Mouse (Mus musculus) right cerebral cortex, postnatal 14 days (tissue): ENCODE results near the gene Mpi.

Experiments
- DNase-seq: peaks from one replicate; pipeline ENCODE4 v3.0.0; 2022

Mpi gene

DNA sequence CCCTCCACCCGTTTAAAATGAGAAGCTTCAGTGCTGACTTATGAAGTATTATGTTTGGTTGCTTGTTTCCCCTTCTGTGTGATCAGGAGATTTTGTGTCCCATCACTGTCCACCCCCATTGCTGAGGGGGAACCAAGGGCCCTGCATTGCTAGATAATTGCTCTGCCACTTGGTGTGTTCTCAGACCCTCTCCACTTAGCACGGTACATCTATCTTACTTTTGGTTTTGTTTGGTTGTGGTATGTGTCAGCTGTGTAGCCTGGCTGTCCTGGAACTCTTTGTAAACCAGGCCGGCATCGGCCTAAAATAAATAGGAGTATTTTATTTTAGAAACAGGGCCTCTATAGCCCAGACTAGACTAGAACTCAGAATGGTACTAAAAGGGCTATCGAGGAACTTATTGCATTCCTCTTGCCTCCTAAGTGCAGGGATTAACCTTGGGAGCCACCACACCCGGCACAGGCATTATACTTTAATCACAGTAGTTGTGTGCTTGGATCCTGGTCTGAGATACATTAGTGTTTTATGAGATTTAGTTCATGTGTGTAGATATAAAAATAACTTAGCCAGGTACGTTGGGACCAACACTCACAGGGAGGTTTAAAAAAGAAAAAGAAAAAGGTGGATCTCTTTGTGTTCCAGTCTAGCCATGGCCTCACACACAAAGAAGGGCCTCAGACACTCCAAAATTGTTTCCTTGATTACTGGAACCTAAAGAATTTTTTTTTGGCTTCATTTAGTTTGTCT is 30.3 kb downstream of the Mpi start:
- DNase-seq: no peak

DNA sequence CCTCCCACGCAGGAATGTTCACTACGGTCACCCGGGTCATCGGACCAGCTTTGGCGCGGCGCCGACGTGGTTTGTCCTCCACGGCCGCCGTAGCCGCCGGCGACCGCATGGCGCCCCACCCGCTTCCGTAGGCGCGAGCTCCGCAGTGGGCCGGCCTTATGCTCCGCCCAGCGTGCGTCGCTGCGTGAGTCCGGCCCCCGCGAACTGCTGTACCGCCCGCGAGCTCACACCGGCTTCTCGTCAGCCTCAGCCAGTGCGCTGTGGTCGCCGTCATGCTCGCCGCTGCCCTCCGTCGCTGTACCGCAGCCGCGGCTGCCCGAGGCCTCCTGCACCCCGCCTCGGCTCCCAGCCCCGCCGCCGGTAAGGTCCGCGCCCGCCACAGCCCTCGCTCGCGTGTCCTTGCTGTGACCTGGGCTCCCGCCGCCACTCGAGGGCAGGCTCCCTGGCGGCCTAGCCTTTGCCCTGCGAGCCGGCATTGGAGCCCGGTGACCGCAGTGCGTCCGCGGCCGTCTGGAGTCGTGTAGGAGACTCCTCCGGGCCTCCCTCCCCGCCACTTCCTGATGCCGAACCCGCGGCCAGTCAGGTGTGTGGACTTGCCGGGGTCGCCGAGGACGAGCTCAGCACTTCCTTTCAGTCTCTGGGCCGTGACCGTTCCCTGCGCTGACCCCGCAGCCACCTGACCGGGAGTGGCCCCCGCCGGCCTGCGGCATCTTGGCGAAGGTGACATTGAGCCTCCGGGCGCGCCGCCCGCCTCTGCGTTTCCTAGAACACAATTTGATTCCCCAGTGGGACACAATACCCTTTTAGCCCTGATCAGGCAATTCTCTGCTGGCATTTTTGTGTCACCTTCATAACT is 31.3 kb downstream of the Mpi start, which contains the start of gene Cox5a:
Cox5a (plus strand) TSS at position 219 of the 856 bp plus-strand sequence.
- DNase-seq: peak; percentile 96

DNA sequence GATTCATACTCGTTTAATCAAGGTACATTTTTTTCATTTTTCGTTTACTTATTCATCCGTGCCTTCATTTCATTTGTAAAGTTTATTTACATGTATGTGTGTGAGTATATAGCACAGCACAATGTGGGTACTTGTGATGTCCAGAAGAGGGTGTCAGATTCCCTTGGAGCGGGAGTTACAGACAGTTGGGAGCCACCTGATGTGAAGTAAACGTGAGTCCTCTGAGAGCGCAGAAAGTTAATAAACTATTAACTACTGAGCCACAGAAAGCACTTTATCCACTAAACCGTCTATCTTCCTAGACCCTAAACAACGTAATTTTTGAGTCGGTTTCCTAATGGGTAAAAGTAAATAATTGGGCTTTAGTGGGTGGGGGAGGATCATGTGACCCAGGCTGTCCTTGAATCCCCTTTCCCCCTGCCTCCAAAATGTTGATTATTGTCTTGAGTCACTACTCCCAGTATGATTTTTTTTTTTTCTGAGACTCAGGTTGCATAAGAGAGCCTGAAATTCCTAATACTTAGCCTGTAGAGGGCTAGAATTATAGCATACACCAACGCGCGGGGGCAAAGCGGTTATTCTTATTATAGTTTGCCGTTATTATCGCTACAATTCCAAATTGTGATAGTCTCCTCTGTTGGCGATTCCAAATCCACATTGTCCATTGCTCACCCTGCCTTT is 32.0 kb downstream of the Mpi start:
- no peak for DNase-seq

DNA sequence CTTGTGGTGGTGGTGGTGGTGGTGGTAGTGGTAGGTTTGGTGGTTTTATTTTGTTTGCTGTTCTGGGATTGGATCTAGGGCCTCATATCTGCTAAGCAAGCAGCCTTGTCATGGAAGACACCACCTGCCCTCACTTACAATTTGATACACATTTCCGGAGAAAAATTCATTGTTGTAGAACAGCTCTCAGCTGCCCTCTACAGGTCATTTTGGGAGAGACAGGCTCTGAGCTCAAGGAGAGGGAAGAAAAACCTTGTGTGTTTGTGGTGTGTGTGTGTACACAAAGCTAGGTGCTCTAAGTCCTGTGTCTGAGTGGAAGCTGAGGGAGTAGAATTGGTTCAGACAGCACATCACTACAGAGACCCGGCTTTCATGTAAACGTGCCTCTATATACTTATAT is 35.5 kb downstream of the Mpi start:
- DNase-seq: peak; percentile 74

DNA sequence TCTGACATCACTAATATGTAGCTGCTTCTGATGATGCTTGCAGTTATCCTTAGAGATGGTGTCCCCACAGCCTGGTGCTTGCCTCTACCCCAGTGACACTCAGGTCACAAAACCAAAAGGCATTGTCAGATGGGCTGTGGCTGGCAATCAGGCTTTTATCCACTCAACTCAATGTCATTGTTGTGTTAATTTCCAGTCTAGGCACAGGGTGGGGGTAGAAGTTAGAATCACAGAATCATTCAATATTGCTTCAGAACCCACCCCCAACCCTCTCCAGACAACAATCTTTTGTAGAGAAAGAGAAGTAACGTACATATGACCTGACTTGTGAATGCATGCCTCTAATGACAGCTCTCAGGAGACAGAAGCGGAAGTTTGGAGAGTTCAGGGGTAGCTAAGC is 42.0 kb downstream of the Mpi start:
- no peak for DNase-seq

DNA sequence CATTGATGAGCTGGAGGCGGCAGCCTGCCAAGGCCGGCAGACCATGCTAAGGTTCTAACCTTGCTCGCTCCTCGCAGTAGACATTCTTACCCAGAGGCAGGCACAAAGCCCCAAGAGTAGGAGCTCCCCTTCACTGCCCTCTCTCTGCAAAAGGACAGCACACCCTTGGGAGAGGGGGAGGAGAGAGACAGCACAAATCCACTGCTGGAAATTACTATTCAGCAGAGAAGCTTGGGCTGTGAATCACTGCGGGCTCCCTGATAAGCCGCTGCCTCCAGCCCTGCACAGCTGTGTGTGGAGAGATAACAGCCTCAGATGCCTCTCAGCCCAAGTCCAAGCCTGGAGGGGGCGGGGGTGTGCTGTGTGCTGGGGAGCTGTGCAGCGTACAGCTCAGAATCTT is 46.9 kb downstream of the Mpi start:
- peak; percentile 62 for DNase-seq

DNA sequence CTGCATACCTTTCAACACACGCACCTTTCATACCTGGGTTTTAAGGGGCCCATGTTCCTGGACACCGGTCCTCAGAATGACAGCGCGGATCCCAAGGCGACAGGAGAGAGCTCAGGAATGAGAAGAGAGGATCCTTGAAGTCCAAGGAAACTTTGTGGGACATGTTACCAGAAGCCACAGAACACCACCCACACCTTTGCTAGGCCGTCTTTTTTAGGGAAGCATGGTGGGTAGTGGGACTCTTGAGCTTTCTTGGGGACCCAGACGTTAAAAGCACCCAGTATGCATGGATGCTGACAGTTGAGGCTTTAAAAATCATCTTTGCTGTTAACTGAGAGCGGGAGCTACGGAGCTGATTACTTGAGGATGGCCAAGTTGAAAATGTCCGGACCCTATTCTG is 47.7 kb downstream of the Mpi start:
- no peak for DNase-seq

DNA sequence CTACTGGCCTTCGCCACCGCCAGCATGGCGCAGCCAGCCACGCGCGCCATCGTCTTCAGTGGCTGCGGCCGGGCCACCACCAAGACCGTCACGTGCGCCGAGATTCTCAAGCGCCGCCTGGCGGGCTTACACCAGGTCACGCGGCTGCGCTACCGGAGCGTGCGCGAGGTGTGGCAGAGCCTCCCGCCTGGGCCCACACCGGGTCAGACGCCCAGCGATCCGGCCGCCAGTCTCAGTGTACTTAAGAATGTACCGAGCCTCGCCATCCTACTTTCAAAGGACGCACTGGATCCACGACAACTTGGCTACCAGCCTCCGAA is 48.2 kb downstream of the Mpi start:
- DNase-seq: peak; percentile 73

DNA sequence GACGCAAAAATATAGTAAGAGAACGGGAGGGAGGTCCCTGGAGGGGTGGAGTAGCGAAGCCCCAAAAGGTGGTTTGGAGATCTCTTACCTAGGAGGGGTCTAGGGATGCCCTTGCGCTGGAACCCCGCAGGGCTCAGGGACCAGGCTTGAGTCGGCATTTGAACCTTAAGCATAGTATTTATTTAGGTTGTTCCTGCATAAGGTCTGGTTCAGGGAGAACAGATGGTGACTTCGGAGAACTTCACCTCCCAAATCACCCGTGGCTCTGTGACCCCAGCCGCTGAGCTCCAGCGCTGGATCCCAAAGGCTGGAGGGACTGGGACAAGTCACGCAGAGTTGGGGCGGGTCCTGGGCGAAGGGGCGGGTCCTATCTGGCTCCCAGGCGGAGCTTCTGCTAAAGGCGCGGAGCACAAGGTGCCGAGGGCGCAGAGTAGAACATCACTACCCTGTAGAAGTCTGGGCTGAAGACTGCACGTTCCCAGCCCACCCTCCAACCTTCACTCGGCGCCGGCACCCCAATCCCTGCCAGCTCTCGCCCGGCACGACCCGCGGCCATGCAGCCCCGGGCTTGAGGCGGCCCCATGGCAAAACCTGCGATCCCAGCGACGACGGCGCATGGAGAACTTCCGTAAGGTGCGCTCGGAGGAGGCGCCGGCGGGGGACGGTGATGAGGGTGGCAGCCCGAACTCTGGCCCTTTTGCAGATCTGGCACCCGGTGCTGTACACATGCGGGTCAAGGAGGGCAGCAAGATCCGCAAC is 48.8 kb downstream of the Mpi start, which contains the start of gene Rpp25:
Rpp25 (plus strand) TSS at position 405 of the 759 bp plus-strand sequence.
- DNase-seq: peak; percentile 55

DNA sequence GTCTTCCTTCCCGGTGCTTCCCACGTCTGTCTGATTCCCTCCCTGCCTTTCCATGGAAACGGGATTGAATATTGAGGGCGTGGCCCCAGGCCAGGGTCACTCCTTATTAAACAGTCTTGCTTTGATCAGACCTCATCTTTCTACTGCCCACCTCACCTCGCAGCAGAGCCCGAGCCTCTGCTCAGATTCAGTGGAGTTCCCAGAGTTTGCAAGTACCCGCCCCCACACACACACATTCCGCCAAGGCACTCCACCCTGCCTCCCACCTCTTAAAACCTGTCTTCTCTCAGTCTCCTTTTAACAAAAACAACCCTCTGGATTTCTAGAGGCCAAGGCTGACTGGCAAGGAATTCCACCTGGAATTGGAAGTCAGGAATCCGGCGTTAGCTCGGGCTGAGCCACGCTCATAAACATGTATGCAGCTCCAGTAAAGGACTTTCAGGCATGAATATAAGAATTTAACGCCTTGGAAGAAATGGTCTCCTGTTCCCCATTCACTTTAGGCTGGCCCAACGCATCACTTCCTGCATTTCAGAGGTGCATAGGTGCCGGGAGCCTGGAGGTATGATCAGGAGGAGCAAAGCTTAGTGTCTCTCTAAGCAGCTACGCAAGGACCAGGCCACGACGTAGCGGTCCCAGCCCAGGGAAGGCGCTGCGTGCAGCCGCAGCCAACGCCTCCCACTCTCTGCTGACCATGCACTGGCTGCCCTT is 49.5 kb downstream of the Mpi start:
- DNase-seq: peak; percentile 18

DNA sequence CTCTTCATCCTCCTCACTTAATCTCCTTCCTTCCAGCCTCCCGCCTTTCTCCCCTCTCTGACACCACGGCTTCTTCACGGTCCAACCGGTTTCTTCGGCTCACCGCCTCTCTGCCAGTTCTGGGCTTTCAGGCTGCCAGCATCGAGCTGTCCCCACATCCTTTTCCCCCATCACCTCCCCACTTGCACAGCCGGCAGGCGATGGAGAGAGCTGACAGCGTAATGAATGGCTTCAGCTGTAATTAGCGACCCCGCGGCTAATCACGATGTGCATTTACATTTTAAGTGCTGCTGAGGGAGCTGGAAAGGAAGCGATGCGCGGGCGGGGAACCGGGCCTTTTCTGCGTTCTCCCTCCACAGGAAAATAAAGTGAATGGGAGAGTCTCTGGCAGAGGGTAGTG is 50.7 kb downstream of the Mpi start:
- peak; percentile 48 for DNase-seq

DNA sequence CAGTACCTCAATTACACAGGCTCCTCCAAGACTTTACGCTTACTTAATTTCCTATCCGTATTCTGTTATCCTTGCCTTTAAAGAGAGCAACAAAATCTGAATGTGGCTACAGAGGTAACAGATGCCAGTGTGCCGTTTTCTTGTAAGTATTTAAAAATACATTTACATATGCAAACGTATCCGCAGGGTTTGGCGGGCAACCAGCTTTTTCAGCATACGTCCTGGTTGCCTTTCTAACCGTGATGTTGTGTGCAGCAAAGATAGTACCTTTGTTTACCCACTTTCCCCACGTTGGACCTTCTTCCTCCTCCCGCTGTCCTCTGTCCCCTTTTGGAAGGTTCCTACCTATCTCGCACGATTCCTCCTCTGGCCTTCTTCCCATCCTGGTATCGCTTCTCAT is 51.1 kb downstream of the Mpi start:
- DNase-seq: peak; percentile 67

DNA sequence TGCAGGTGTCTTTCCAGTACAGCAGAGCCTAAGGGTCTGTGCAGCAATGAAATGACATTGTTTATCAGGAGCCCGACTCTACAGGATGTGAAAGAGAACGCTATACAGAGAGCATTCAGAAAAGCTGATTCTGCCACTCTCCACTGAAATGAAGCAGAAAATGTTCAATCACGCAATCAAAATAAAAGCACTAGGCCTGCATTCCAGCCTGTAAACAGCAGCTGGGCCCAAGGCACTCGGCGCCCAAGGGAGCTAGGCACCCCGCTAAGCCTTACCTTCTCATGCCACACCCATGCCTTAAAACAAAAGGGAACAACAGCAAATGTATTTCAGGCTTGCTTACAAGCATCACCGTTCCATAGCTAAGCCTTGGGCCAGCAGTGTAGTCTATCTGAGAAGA is 54.0 kb downstream of the Mpi start:
- DNase-seq: no peak

DNA sequence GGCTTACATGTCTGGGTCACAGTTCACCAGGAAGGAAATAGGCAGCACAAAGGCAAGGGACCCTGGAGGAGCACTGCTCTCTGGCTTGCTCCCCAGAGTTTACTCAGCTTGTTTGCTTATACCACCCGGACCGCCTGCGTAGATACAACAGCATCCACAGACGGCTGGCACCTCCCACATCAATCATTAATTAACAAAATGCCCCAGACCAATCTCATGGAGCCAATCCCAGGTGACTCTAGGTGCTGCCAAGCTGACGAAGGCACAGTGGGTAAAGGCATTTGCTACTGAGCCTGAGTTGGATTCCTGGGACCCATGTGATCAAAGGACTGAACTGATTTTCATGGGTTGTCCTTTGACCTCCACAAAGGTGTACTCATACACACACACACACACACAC is 55.3 kb downstream of the Mpi start:
- no peak for DNase-seq

DNA sequence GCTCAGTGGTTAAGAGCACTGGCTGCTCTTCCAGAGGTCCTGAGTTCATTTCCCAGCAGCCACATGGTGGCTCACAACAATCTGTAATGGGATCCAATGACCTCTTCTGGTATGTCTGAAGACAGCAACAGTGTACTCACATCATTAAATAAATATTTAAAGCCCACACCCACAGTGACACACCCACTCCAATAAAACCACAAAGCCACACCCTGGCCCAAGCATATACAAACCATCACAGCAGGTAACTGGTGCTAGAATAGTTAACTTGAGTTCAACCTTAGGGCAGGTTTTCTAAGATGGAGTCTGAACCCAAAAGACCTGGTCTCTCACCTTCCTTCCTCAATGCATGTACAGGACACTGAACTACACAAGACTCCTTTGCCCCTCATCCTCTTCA is 57.6 kb downstream of the Mpi start:
- no peak for DNase-seq
